Mouse (Mus musculus) embryonic fibroblast, embryonic 13.5 days (primary cell): ENCODE results near the gene Sfi1.

Experiments
- CTCF ChIP-seq: IDR thresholded peaks from 2 replicates; pipeline ENCODE4 v1.5.1; 2011; ENCODE audit warnings: mild to moderate bottlenecking, control low read depth, low read length, moderate library complexity, borderline replicate concordance; ENCODE audit not compliant: insufficient read depth
- POLR2A ChIP-seq: IDR thresholded peaks from 2 replicates; pipeline ENCODE4 v1.6.1; 2011; ENCODE audit warnings: low read depth, mild to moderate bottlenecking, control low read depth, low read length, moderate library complexity

- TF ChIP-seq POLR2A (no peak), CTCF (no peak)
Observed at GRCm38 (mm10) chr11:3212526-3212925, 19.3 kb upstream of the Sfi1 start.
